Mouse (Mus musculus): ENCODE measurements around the gene Cirbp.
"Not testable (repeated sequence)": the region's sequence is repeated elsewhere in the genome, so short reads cannot be mapped to it uniquely, and the experiment has no call there.

The Cirbp gene

DNA sequence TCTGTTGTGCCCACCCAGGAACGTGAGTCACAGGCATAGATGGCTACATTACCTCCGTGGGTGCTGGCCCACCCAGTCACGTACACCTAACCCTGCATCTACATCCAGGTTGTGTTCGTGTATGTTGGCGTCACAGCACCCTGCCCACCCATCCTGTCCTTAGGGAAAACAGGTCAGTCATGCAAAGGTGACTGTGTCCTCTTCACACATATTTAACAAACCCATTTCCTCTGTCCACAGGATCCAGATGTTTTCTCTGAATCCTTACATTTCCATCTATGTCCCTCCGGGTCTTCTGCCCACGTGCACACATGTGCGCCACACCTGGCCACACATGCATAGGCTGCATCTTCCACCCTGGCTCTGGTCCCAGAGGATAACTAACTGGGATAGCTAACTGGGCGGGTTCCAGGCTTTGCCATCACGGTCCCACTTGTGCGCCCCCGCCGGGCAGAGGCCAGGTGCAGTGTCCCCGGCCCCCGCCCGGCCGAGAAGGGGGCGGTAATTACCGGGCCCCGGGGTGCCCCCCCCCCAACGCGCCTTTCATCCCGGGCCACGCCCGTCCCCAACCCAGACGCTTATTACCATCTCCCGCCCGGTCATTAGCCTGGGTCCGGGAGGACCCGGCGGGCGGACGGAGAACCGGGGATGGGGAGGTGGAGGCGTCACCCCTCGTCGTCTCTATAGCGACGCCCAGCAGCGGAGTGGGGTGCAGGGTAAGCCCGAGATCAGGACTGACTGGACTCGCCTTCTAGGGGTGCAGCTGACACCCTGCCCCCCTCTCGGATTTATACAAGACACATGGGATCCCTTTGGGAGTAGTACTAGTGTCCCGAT, 1.4 kb upstream of the Cirbp start:
- peak in 1 of 2 experiments; percentile 60 for DNase-seq

DNA sequence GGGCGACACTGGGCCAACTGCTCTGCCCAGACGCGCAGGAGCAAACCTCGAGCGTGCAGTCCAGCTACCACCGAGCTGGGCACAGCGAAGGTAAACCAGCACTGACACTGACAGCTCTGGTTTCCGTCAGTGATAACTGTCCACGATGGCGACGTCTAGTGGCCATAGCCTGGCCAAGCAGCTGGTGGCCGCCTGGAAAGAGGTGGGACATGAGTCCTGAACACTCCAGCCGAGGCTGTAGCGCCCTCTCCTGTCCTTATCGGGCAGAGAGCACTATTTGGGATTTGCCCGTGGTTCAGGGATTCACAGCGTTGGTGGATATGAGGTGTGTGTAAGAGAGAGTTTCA, 814 bp upstream of the Cirbp start:
- DNase-seq: peak; percentile 99

DNA sequence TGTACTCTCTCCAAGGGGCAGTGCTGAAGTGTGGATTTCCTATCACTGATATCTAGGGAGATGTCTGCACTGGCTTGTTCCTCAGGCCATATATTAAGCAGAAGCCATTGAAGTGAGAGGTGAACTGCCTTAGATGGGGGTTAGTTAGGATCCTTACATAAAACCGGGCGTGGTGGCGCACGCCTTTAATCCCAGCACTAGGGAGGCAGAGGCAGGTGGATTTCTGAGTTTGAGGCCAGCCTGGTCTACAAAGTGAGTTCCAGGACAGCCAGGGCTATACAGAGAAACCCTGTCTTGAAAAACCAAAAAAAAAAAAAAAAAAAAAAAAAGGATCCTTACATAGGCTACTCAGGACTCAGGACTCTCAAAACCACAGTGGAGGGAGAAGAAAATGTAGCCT, 351 bp downstream of the Cirbp start:
- not testable (repeated sequence) for DNase-seq

DNA sequence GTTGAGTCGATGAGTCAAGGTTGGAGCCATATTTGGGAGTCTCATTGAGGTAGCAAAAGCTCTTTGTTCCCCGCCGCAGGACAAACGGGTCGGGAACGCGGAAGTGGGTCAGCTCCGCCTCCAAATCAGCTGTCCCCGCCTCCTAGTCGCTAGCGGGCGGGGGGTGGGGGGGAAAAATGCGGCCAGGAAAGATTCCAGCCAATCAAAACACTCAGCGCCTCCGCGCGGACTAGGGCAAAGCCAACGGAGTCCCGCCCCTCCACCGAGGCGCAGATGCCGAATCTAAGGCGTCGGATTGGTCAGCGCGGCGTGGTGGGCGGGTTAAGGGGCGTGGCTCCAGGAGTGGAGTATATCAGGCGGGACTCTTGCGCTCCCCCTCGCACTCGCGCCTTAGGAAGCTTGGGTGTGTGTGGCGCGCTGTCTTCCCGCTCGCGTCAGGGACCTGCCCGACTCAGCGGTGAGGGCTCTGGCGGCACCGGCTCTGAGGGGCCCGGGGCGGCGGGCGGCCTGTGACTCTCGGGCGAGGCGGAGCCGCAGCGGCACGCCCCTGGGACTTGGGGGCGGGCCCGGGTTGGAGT, 1.8 kb downstream of the Cirbp start:
- peak; percentile 99 for DNase-seq

DNA sequence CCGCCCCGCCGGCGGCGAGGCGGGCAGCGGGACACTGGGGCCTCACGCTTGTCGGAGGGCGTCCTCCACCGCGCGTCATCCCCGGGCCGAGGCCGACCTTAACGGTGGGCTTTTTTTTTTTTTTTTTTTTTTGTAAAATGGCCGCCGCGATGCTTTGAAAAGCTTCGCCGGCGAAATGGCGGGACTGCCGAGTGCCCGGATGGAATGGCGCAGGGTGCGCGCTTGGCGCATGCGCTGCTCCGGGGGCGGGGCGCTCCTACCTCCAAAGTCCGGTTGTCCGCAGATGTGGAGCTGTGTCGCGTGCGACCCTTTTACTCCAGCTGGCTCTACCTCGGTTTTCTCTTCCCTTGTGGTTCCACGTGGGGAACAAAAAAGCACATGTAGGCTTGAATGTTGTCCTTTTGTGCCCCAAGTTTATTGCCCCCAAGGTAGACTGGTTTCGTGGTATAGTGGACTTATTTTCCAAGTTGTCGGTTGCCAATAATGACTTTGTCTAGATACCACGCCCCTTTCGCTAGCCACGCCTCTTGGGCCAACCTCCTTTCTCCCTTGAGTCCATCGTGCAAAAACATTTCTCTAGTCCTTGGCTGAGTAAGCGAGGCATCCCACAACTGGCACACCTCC, 2.4 kb downstream of the Cirbp start:
- DNase-seq: peak; percentile 96 to 98

DNA sequence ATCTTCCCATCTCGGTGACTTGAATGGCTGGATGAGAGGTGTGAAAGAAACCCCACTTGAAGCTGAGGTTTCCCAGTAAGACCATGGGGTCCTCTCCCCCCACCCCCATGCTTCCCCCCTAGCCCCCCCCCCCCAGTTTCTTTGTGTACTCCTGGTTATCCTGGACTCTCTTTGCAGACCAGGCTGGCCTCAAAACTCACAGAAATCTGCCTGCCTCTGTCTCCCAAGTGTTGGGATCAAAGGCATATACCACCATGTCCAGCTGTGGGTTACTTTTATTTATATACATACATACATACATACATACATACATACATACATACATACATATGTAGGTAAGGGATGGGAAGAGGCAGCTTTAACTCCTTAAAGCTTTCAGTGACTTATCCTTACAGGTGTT, 3.3 kb downstream of the Cirbp start:
- no peak for DNase-seq

DNA sequence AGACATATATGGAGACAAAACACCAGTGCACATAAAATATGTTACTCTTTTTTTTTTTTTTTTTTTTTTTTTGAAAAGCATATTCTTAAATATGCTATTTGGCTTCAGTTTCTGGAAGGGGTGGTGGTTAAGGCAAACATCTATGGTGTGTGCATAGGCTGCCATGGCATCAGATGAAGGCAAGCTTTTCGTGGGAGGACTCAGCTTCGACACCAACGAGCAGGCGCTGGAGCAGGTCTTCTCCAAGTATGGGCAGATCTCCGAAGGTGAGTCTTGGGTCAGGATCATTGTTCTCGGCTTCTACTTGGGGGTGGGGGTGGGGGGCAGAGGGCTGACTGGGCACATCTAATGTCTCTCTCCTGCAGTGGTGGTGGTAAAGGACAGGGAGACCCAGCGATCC, 3.9 kb downstream of the Cirbp start:
- DNase-seq: no peak

DNA sequence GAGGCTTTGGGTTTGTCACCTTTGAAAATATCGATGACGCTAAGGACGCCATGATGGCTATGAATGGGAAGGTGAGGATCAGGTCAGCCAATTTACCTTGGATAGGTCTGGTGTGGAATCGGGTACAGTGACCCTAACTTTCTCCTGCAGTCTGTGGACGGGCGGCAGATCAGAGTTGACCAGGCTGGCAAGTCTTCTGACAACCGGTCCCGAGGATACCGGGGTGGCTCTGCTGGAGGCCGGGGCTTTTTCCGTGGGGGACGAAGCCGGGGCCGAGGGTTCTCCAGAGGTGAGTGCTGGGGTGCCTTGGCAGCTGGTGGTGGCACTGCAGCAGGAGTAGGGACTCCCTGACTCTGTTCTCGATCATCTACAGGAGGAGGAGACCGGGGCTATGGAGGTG, 4.3 kb downstream of the Cirbp start:
- peak in 1 of 2 experiments; percentile 14 for DNase-seq

DNA sequence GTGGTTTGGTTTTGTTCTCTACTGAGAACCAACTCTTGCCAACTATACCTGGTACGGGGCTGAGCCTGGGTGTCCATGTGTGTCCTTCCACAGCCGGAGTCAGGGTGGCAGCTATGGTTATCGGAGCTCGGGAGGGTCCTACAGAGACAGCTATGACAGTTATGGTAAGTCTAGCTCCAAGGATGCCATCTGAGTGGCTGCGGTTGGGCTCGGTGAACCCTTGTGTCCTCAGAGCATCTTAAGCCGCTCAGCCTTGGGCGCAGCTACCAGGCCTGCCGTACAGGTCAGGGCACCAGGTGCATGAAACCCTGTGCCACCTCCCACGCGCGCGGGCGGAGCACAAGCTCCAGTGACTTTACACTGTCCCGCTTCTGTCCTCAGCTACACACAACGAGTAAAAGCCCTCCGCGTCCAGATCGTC, 4.8 kb downstream of the Cirbp start:
- peak in 1 of 2 experiments; percentile 54 for DNase-seq

DNA sequence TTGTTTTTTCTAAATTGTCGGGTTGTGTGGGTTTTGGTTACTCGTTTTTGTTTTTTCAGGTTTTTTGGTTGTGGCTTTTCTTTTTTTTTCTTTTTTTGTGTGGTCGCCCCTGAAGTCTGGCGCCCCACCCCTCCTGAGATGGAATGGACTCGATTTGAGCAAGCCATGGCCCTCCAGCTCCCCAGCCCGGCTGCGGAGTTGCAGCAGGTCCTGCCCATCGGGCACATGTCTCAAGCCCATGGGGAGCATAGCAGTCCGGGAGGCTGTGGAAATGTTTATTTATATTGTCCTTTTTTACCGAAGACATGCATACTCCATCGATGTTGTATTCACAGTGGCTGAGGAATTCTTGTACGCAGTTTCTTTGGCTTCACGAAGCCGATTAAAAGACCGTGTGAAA, 5.5 kb downstream of the Cirbp start:
- DNase-seq: peak in 1 of 2 experiments; percentile 14

DNA sequence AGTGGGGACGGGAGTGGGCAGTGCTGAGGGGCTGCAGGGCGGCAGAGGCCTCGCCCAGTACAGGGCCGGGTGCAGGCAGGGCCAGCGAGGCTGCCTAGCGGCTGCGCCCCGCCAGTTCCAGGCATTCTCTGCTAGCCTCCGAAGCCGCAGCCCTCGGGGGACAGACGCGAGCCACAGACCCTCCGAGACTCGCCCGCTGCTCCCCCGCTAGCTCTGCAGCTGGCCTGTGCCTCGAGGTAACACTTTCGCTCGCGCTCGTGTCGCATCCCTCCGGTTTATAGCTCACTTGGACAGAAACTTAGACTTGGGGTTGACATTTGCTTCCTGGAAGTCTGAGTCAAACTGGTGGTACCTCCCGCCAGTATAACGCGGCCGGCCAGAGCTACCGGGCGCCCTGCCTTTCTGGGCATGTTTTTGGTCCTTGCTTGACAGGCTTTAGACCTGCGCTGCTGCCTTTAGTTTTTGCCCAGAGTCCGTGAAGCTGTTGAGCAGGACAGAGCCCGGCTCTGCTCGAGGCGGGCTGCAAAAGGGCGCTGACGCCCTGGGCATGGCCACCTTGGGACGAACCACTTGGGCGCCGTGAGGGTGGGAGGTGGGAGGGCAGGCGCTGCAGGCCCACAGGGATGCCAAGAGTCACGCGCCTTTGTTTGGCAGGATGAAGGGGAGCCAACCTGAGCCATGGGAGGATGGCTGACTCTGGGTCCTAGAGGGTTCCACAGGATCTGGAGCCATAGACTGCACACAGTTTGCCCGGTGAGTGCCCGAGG, 6.2 kb downstream of the Cirbp start:
- DNase-seq: peak; percentile 43 to 59

DNA sequence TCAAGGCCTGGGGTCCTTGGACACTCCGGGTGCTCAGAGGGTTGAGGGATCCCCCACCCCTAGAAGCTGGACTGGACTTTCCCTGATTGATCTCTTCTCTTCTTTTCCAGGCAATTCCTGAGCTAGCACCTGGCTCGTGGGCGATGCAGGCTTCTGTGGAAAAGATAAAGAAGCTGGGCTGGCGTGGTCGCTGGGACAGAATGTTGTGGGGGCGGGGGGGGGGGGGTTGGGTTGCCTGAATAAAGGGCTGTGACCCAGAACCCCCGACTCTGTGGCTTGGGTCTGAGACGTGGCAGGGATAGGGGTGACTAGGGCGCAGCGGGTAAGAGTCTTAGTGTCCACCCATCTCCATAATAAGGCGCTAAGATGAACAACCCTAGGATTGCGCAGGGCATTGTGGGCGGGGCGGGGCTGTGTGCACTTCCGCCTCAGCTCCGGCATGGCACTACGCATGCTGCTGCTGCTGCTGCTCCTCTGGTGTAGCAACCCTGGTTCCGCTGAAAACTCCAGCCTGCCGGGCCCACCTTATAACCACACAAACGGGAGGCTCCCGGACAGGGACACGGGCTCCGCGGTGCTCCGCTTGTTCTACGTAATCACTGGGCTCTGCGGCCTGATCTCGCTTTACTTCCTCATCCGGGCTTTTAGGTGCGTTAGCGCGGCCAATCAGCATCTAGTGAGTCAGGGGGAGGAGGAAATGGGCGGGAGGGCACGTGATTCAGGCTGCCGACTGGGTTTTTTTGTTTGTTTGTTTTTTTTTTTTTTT, 6.9 kb downstream of the Cirbp start, which contains the start of gene 1600002K03Rik:
1600002K03Rik (plus strand) TSS at position 418 of the 766 bp plus-strand sequence.
- peak; percentile 87 to 93 for DNase-seq

DNA sequence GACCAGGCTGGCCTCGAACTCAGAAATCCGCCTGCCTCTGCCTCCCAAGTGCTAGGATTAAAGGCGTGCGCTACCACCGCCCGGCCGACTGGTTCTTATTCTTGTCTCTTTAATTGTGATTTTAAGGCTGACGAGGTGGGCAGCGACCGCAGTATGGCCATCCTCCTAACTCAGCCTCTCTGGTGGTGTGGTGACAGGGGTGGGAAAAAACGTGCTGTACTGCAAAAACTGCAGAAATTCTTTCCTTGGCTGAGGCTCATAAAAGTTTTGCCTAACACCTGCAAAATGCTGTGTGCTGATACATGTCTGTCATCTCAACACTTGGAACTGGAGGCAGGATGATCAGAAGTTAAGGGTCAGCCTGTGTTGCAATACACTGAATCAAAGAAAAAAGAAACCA, 7.6 kb downstream of the Cirbp start:
- no peak for DNase-seq

DNA sequence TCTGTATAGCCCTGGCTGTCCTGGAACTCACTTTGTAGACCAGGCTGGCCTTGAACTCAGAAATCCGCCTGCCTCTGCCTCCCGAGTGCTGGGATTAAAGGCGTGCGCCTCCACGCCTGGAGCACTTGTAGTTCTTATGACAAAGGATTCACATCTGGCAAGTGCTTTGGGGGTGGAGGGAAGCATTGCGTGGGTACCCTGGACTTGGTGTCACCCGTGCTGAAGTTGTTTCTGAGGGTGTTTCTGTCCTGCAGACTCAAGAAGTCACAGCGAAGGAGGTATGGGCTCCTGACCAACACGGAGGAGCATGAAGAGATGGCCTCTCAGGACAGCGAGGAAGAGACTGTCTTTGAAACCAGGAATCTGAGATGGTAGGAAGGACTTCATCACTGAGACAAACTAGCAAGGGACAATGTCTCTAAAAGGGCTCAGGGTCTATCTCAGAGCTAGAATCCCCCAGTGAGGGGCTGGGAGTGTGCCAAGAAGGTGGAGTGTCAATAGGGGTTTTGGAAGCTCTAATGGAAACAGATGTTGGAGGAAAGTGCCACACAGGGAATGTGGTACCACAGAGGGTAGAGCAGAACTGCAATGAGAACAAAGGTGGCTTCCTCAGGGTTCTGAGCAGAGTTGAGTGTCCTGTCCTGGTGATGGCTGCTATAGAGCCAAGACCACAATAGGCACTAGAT, 8.3 kb downstream of the Cirbp start:
- DNase-seq: peak in 1 of 2 experiments; percentile 10

DNA sequence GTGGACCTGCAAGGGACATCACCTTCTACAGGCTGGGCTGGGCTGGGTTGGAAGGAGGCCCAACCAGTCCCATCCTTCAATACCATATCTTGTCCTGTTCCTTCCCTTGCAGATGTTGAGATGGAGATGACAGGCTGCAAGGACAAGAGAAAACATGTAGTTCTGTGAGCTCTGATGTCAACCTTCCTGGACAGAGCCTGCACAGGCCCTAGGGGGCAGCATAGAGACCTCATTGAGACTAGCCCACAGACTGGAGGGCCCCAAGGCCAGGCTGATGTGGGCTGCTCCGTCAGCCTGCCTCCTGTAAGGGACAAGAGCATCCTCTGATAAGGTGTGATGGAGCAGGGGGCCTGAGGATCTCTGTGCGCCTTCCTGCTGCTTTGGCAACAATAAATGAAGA, 8.9 kb downstream of the Cirbp start:
- DNase-seq: peak in 1 of 2 experiments; percentile 67

DNA sequence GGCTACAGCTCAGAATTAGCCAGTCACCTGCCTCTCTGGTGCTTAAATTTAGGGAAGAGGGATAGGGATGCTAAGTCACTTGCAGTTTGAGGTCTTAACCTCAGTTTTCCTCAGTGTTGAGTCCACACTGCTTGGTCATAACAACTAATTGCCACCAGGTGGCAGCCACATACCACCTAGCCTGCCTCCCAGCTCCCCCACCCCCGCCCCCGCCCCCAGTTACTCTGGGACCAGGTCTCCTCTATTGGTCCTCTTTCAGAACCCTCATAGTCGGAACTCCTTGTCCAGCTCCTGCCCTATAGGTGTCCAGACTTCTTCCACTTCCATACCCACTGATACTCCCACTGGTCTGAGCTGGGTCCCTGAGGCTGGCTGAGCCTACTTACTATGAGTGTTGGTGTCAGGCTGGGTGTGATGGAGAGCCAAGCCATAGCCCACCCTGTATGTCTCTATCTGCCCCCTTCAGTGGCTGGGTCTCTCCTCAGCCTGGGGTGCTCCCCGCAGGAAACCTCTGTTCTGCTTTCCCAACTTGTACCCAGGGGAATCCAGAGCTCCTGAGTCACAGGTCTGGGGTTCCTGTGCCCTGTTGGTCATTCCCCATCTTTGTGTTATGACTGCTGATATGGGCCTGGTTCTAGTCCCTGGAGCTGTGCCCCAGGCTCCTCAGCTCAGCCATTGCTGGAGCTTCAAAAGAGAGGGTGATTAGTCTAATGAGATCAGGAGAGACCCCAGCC, 9.9 kb downstream of the Cirbp start:
- peak; percentile 61 to 71 for DNase-seq

DNA sequence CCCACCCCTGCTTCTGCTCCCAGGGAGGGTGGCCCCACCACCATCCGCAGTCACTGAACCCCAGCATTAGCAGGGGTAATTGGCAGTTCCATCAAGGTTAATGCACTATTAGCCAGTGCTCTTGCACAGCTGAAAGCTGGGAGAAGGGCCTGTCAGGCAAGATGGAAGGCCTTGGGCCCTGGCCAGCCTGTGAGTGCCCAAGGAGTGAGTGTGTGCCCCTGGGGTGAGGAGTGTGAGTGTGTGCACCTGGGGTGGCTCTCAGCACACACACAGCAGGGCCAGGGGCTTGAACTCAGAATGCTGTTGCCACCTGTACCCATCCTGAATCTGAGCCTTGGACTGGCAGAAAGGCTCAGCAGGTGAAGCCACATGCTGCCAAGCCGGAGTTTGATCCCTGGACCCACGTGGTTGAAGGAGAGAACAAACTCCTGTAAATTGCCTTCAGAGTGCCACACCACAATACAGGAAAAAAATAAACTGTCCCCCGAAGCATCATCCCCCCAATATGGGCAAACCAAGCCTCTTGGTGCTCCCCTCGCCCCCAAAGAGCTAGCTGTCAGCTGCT, 10.6 kb downstream of the Cirbp start:
- DNase-seq: peak in 1 of 2 experiments; percentile 8

DNA sequence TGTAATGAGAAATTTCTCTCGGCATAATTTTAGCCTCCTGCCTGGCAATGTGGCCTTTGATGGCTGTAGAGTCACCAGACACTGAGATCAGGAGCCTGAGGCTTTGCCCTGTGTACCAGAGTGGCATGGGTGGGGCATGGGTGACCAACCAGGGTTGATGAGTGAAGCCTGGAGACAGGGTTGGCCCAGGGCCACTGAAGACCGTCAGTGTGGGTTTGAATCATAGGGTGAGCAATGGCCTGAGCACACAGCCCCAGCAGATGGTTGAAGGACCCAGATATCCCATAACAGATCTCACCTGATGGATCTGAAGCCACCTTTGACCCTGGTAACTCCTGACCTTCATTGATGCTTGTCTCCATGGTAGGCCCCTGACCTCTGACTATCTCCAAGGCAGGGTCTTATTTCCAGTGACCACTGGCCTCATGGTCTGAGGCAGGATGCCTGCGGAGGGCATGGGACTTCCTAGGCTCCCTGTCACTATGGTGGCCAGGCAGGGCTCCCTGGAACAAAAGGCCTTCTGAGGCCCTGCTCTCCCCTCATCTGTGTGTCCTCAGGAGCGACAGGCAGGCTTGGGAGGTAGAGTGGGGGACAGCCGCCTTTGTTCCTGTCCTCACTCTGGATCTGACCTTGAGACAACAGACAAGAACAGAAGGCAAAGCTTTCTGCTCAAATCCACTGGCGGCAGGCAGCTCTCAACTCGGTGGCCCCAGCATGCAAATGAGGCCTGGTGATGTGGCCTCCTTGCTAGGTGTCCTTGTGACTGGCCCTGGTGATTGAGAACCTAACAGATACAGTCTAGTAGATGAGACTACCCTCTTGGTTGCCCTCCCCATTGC, 11.9 kb downstream of the Cirbp start:
- no peak for DNase-seq
